Mouse (Mus musculus) left cerebral cortex, postnatal 36 days (tissue): ENCODE data around the gene Pebp1. TPM values are rescaled to one million over a fixed set of nuclear protein-coding genes. Genes with fewer than 3 reads are reported as not detected.
"Not testable (repeated sequence)": the region's sequence is repeated elsewhere in the genome, so short reads cannot be mapped to it uniquely, and the experiment has no call there.

Source experiments
- DNase-seq, 2 experiments: peaks; one replicate each; pipeline ENCODE4 v3.0.0; 2021 to 2022; ENCODE audit warnings: low spot score in 2 of 2, mixed read lengths in 1 of 2
- intact Hi-C: fragments of 180-260 bp; cut with DNase I; formaldehyde crosslinking; loops from one replicate; pipeline ENCODE4 v1.15.1; 2025
- total RNA-seq, 2 experiments: library from RNA; stranded (reverse); gene quantifications; 2 replicates each; pipeline ENCODE4 v1.2.3; 2021

The Pebp1 gene
- 100 to 1,000 TPM; 647 to 753 TPM for total RNA-seq

DNA sequence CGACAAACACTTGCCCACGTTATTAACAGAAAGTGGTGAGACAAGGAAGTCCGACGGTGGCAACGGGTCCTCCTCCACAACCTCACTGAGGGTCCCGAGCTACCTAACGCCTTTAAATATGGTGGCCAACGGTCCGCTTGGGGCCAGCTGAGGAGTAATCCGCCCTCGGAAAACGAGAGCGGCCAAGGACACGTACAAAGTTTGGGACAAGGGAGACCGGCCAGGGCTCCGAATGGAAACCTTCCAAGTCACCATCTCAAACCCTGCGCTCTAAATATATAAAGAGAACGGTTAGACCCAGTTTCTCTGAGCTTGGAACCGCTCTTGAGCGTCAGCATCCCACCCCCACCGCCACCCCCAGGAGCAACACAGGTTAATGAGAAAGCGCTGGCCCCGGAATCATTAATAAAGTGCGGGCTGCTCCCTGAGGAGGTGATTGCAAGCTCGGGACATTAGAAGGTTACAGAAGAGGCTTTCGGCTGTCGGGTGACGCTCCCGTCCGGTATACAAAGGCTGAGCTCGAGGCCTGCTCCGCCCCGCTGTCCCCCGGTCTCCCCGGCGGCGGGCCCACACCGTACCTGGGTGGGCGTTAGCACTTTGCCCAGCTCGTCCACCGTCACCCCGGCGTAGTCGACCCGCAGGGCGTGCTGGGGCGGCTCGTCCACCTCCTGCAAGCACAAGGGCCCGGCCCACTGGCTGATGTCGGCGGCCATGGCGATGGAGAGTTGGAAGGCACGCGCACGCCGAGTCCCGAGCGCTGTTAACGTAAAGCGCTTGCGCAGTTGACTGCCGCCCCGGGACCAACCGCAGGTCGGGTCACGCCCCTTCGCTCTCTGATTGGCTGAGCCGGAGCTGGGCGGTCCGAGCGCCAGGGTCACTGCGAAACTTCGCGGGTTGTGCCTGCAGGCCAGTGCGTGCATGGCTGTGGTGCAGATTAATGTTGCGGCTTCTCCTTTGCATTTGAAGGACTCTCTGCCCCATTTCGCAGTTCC lies at the start of gene Pebp1:
Pebp1 (minus strand) TSS at position 795 of the 992 bp plus-strand sequence.
- intact Hi-C loops, result loop anchor here (5.0 kb wide), 2 partner anchors 45 to 170 kb away; partner anchors contain the start of gene Suds3
- peak; percentile 93 for DNase-seq

DNA sequence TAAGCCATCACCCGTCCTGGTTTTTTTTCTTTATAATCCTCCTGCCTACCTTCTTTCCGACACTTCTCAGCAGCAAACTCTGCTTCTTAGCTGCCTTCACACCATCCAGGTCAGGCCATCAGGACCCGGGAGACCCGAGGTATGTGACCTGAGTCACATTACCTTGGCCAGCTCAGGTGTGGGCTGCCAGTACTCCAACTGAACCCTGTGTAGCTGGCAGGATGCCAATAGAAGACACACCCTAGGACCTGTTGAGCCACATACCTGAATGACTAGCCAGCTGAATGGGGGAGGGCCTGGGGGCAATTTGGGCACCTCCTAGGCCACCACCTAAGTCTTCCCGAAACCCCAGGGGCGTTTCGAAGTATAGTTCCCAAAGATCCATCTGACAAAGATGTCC lies 43.0 kb upstream of the Pebp1 start:
- intact Hi-C loops, result no loop called here
- DNase-seq, result no peak

DNA sequence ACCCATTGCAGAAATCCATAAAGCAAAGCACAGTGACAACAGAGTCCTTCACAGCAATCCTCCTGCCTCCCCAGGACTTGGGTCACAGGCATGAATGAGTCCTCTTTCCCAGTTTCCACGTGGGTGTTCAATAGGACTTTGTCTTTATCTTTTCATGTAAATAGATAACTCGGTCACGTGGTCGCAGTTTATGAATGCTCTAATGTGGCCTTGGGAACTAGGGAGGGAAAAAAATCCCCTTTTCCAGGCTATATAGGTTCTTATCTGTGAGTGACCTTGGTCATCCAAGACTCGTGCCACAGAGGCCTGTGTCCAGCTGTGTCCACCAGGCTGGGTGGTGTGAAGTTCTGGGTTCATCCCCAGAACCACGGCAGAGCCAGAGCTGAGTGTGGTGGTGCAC lies 39.0 kb upstream of the Pebp1 start:
- intact Hi-C loops, result no loop called here

DNA sequence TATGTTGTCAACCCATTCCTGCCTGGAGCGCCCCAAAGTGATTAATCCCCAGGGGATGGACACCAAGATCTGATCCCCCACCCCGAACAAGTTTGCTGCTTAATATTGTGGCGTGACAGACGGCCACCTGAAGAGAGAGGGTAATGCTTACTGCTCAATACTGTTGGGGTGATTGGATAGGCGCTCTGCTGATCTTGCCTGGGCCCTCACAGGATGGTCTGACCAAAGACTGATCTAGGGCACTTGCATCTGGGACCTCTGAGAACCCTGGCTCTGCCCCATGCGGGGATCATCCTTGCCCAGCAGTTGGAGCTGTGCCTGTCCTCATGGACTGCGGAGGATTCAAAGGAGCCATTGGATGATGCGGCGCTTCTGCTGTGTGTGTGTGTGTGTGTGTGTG lies 36.3 kb upstream of the Pebp1 start:
- intact Hi-C loops, result no loop called here
- DNase-seq, result no peak

More for the DNA sequence above, 39.0 kb upstream of the Pebp1 start:
- DNase-seq, result no peak

DNA sequence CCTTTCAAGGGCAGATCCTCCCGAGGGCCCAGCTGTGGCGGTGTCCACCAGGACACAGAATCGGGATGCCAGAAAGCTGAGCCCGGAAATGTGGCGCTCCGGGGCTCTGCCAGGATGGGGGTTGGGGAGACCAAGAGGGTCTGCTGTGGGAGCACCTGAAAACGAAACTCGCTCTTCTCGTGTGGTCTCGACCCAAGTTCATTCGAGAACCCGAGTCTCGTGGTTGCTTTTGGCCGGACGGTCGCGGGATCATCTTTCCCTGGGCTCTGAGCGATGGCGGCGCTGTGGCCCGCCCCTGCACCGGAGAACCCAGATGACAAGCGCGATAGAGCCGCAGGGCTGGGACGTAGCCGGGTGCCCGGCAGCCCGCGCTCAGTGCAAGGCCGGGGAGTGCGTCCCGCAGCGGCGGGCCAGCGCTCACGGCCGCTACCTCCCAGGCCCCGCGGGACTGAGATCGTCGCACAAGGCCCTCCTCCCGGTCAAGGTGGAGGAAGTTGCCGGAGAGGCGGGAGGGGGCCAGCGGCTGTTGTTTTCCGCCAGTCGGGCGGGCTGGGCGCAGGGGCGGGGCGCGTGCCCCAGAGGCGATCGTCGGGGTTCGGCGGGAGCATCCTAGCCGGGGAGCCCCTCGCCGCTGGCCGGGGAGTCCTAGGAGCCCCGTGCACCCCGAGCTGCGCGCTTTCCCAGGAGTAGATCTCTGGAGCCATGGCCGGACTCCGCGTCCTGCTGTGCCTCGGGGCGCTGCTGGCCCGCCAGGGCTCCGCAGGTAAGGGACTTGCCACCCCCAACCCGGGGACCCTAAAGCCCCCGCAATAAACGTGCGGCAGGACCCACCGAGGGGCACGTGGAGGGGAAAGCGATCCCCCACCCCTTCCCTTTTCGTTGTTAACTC lies 31.6 kb upstream of the Pebp1 start, which contains the start of gene Vsig10:
Vsig10 (plus strand) TSS at position 343 of the 889 bp plus-strand sequence.
- DNase-seq, result peak; percentile 37 to 54
- intact Hi-C loops, result loop anchor here (5.0 kb wide), 1 partner anchor 38 kb away; the partner anchor contains the start of gene Wsb2

DNA sequence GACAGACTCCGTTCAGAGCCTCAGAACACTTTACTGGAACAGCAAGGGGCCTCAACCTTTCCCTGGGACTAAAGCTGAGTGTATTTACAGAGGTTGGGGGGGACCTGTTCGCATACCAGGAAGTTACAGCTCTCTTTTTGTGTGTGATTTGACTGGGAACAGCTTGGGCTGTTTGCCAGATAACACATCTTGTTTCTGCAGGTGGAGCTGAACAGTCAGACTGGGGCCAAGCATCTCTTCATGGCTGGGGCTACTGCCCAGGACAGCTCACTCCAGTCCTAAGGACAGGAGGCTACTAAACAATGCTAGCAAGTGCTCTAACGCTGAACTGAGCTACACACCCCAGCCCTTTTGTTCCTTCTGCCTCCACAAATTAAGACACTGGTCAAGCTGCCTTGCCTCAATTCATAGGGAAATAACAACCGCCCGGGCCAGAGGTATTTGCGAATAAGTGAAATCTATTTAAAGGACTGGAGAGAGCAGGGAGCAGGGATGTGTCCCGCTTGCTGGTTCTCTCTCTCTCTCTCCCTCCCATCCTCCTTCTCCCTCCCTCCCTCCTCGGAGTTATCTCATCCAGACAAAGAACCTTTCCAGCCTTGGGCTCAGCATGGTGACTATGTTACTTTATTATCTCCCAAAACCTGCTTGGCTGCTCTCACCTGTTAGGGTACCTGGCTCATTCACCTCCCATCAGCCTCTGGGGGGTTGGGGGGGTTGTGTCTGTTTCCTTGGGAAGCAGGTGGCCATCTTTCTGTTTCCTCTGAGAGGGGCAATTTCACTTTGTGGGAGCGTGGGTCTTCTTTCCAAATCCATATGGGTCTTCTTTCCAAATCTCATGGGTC lies 27.4 kb upstream of the Pebp1 start:
- intact Hi-C loops, result loop anchor here (5.0 kb wide), 1 partner anchor 42 kb away; the partner anchor contains the start of gene Wsb2

DNA sequence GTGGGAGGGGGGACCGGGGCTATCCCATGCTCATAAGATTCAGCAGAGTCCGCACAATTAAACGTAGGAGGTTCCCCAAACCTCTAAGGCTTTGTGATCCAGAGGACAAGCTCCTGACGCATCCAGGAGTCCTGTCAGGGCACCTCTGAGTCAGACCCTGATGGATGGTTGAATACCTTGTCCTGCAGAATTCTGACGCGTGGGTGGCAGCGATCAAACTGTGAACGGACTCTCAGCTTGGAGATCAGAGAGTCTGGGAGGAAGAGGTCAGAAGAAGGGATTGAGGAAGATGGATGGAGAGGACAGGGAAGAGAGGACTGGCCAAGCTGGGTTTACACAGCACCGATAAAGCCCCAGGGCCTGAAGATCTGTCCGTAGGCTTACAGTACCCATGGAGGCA lies 26.5 kb upstream of the Pebp1 start:
- DNase-seq, result no peak
- intact Hi-C loops, result no loop called here

More for the DNA sequence above, 27.4 kb upstream of the Pebp1 start:
- no peak for DNase-seq

DNA sequence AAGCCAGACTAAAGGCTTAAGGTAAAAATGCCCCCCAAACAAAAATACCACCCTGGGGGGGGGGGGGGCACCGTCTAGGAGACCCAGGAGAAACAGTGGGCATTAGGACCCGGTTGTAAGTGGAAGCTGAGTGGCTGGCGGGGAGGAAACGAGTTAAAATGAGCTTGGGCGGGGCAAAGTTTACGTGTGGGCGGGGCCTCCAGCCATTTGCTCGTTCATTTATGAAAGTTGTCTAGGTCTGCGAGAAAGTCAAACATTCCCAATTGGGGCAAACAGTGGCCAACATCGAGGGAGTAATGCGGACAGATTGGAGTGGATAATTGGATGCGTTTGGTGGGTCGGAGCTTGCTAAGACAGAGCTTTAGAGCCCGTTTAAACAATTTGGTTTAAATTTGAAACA lies 26.0 kb upstream of the Pebp1 start:
- intact Hi-C loops, result no loop called here
- no peak for DNase-seq

DNA sequence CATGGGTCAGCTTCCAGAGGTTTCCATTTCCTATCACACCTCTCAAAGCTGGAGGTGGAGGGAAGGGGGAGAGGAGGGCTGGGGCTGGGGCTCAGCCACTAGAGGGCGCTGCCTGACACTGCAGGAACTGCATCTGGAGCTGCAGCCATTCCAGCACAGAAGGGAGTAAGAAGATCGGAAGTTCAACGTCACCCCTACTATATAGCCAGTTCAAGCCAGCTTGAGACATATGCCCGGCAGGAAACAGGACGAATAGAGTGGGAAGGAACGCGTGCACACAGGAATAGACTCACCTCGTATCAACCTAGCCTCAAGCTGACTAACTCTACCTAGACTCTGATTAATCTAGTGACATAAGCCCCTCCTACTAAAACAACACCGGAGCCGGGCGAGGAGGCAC lies 20.3 kb upstream of the Pebp1 start:
- DNase-seq, result peak; percentile 29 to 38
- intact Hi-C loops, result loop anchor here (5.0 kb wide), 3 partner anchors 100 to 190 kb away; partner anchors contain the start of gene Suds3

DNA sequence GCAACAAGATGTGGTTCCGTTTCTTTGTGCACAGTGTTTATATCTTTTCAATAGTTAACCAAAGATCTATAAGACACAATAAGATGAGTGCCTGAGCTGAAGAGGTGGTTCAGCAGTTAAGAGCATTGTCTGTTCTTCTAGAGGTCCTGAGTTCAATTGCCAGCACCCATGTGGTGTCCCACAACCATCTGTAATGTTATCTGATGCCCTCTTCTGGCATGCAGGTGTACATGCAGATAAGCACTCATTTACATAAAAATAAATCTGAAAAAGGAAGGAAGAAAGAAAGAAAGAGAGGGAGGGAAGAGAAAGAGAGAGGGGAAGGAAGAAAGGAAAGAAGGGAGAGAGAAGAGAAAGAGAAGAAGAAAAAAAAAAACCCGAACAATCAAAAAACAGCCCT lies 19.4 kb upstream of the Pebp1 start:
- intact Hi-C loops, result loop anchor here (5.0 kb wide), 3 partner anchors 100 to 190 kb away; partner anchors contain the start of gene Suds3
- no peak for DNase-seq

DNA sequence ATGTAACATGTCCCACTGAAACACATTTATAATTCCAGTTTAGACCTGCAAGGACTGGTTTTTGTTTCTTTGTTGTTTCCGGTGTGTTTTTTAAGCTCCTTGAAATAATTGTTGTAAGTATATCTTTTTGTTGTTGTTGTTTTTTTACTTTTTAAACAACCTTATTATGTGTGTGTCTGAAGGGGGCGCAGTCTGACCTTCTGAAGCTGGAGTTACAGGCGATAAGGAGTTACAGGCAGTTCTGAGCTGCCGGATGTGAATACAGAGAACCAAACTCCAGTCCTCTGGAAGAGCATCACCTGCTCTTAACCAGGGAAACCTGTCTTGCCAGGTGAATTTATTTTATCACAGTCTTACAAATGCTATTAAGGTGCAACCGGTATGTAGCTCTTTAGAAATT lies 18.3 kb upstream of the Pebp1 start:
- intact Hi-C loops, result loop anchor here (5.0 kb wide), 3 partner anchors 102 to 188 kb away; partner anchors contain the start of gene Suds3
- no peak for DNase-seq

DNA sequence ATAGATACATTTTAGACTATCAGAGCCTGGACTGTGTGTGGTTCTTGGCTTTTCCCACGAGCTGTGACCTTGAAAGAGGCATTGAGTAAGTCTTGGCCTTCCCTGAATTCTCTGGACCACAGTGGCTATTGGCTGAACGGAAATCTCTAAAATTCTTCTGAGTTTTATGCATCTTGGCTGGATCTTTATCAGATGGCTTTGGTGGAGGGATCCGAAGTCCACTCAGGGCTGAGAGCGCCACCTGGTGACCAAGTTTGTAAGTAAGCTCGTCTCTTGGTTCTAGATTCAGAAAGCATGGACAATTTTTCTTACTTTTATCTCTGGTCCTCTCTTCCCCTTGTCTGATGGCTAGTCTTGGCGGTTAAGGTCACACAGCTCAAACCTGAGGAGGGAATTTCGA lies 17.5 kb upstream of the Pebp1 start:
- intact Hi-C loops, result loop anchor here (5.0 kb wide), 3 partner anchors 102 to 188 kb away; partner anchors contain the start of gene Suds3
- DNase-seq, result peak; percentile 64 to 65

DNA sequence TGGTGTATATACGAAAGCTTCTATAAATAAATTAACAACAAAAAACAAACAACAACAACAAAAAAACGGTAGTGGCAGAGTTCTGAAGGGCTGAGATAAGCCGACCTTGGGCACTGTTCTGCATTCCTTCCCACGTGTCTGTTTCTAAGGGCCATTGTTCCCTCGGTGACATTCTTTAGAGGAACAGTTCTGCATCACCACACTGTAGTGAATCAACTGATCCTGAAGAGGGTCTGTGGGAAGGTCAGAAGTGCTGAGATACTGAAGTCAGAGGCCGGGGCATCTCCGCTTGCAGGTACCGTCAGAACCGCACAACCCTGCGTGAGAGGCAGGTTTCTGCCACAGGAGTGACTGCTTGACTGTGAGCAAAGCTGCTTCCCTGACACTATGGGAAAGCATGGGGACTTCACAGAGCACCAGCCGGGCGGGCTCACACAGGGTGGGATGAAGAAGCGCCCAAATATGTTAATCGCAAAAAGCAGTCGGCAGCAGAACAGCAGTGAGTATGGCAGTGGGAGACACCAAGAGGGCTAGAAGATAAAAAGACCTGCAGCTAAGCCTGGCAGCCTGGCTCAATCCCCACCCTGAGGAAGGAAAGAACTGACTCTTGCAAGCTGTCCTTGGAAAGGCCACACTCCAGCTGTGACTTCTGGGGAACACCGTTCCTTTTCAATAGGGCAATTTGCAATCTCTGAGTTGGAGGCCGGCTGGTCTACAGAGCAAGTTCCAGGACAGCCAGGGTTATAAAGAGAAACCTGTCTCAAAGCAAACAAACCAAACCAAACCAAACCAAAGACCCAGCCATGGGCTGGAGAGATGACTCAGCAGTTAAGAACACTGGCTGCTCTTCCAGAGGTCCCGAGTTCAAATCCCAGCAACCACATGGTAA lies 16.5 kb upstream of the Pebp1 start:
- intact Hi-C loops, result no loop called here
- no peak for DNase-seq

DNA sequence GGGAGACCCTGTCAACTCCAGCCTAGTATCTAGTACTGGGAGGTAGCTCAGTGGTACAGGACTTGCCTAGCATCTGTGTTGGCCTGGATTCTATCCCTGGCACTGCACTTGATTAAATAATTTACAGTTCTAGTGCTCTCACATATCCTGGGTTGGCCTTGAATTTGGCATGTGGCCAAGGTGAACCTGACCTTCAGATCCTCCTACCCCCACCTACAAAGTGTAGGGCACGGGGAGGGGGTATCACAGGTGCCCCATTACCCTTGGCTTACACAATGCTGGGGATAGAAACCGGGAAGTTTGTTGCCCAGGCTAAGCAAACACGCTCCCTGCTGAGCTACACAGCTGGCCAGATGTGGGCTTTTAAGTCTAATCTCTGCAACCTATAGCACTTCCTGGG lies 15.5 kb upstream of the Pebp1 start:
- intact Hi-C loops, result no loop called here
- no peak for DNase-seq

DNA sequence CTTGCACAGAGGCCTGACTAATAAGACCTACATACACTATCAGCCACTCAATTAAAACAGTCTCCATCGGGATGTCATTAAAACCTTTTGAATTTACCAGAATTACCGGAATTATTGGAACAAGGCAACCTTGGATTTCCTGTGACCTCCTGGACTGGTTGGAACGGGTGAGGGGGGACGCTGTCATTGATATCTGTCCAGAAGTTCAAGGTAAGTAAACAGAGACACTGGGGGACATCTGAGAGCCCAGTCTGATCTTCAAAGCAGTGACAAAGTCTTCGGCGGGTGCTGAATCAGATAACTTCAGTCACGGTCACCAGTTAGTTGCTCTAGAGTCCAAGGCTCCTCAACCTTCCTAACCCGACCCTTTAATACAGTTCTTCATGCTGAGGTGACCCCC lies 7.6 kb upstream of the Pebp1 start:
- no peak for DNase-seq
- intact Hi-C loops, result no loop called here

DNA sequence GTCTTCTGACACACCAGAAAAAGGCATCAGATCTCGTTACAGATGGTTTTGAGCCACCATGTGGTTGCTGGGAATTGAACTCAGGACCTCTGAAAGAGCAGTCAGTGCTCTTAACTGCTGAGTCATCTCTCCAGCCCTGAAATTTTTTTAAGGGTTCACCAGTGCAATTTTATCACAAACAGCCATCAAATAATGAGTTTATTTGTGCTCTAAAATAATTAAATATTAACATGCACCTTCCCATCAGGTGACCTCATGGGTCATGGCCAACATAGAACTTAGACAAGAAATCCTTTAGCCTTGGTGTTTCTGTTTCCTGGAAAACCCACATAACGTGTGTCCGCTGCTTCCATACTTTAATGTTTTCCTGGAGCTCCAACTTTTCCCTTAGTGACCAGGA lies 6.4 kb upstream of the Pebp1 start:
- DNase-seq, intact Hi-C loops: not testable (repeated sequence)

DNA sequence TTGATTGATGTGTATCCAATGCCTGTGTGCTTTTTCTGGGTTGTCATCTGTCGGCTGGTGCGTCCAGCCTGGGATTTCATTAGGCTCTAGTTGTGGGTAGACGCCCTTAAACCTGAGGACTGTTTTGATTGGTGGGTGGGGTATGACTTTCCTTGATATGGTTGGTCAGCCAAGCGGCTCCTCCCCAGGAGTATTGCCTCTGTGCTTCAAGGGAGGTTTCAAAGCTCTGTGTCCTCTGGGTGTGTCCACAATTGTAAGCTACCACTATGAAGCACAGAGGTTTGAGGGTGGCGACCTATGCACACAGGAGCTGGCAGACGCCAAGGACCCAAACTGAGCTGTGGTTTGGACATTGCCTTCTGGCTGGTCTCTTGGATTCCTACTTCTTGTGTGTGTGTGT lies 5.1 kb upstream of the Pebp1 start:
- no peak for DNase-seq
- intact Hi-C loops, result no loop called here

DNA sequence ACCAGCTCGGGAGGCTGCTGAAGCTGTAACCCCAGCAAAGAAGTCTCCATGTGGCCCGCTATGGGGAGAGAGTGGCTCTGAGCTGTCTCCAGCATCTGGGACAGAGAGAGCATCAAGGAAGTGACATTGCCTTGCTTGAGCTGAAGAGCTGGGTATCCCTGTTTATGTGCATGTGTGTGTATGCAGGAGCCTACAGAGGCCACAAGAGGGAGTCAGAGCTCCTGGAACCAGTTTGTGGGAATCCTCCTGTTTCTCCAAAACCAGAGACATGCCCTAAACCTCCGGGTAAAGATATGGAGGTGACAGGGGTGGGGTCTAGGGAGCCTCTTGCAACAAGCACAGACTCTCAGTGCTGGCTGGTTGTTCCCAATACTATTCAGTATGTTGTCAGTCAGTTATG lies 3.9 kb upstream of the Pebp1 start:
- DNase-seq, result no peak

More for the DNA sequence above, 3.9 kb upstream of the Pebp1 start:
- intact Hi-C loops, result no loop called here
